17 mouse cellular contexts compared by ENCODE assay signal in genomic region chr13:75368249-75368800, GRCm38 (mm10).
"Had no signal": no experiment of that assay in that cellular context is flagged by ENCODE, and none has a peak within 500 bp of the region (broad histone marks: within the 10 kb centered on the region; RNA-seq: fewer than 3 reads in every experiment).

No protein-coding gene starts in this region.

- H3K4me3 ChIP-seq: midbrain, embryonic 10.5 days; midbrain, embryonic 12.5 days; myocyte; neural tube, embryonic 13.5 days; neural tube, embryonic 15.5 days had no signal

- ATAC-seq: midbrain, embryonic 16.5 days had no signal

- H3K9me3 ChIP-seq: midbrain, embryonic 10.5 days; midbrain, embryonic 12.5 days; neural tube, embryonic 13.5 days; neural tube, embryonic 15.5 days had no signal

- H3K4me1 ChIP-seq: midbrain, embryonic 10.5 days; midbrain, embryonic 12.5 days; neural tube, embryonic 13.5 days; neural tube, embryonic 15.5 days had no signal

- H3K27ac ChIP-seq: midbrain, embryonic 10.5 days; midbrain, embryonic 12.5 days; neural tube, embryonic 13.5 days; neural tube, embryonic 15.5 days had no signal

- H3K36me3 ChIP-seq: midbrain, embryonic 10.5 days; midbrain, embryonic 12.5 days; neural tube, embryonic 13.5 days; neural tube, embryonic 15.5 days had no signal

- DNase-seq: lung, adult 18-20 months; lung, embryonic 14.5 days; lung, postnatal 10 days; lung, postnatal 4 days; midbrain, embryonic 14.5 days; right cerebral cortex, postnatal 14 days; right cerebral cortex, postnatal 4 days; spleen, adult 18-20 months; thymus, adult 18-20 months; thymus, postnatal 14 days; thymus, postnatal 36 days had no signal

- H3K9ac ChIP-seq: lung, embryonic 14.5 days; midbrain, embryonic 12.5 days; neural tube, embryonic 13.5 days; neural tube, embryonic 15.5 days had no signal

- H3K27me3 ChIP-seq: midbrain, embryonic 12.5 days; neural tube, embryonic 13.5 days; neural tube, embryonic 15.5 days had no signal

- H3K4me2 ChIP-seq: lung, embryonic 14.5 days; midbrain, embryonic 12.5 days; neural tube, embryonic 13.5 days; neural tube, embryonic 15.5 days had no signal
